8 mouse cellular contexts compared by ENCODE assay signal in genomic region chr2:167491757-167492708, GRCm38 (mm10). TPM values are rescaled to one million over a fixed set of nuclear protein-coding genes. Genes with fewer than 3 reads are reported as not detected.
DNase-seq lines count a peak whose midpoint lies in the region; ATAC-seq and TF ChIP-seq lines count a peak whose summit lies in the region.

Gene Rnf114, plus strand, starts transcription at chr2:167492645.

- no peaks in the 10 kb centered on the region for H3K27me3 ChIP-seq in heart, postnatal 0 days (ENCODE audit: control insufficient read depth, insufficient read depth, low read length)

- no peak for TF ChIP-seq CTCF in heart, postnatal 0 days (IDR thresholded peaks at IDR 0.05; ENCODE audit: low read depth)
- no peak for TF ChIP-seq CTCF in lung, adult 2 months (IDR thresholded peaks at IDR 0.05; ENCODE audit: insufficient read depth, low read length)
- no peak for TF ChIP-seq CTCF in olfactory bulb, adult 2 months (IDR thresholded peaks at IDR 0.05; ENCODE audit: insufficient read depth, low read depth, low read length)

- no peak for TF ChIP-seq EP300 in heart, postnatal 0 days (IDR thresholded peaks at IDR 0.05; ENCODE audit: low read depth)

- no peak for DNase-seq in cerebellum, adult 18-20 months
- peak; percentile 71 for DNase-seq in adrenal gland, adult 2 months
- no peak for DNase-seq in heart, postnatal 0 days (ENCODE audit: low spot score)
- peak; percentile 45 to 67 for DNase-seq in kidney, postnatal 4 days
- no peak for DNase-seq in lung, adult 2 months

- no peak for TF ChIP-seq POLR2A in lung, adult 2 months (IDR thresholded peaks at IDR 0.05; ENCODE audit: borderline replicate concordance, extremely low read depth, low read depth, low read length)
- no peak for TF ChIP-seq POLR2A in olfactory bulb, adult 2 months (IDR thresholded peaks at IDR 0.05; ENCODE audit: insufficient read depth, low read depth, low read length)

- 2% methylated on average over 46 of the region's 52 CpGs for WGBS in heart, postnatal 0 days
- 2% methylated on average over 52 of the region's 52 CpGs for WGBS in lung, adult 2 months
- WGBS in olfactory bulb, adult 2 months: 1% methylated on average over 52 of the region's 52 CpGs

- no peaks in the 10 kb centered on the region for H3K36me3 ChIP-seq in heart, postnatal 0 days (replicated peaks; ENCODE audit: control insufficient read depth, insufficient read depth, low read length)

- peak within 1 kb of the TSS; percentile 94 for H3K4me2 ChIP-seq in heart, postnatal 0 days (ENCODE audit: low read depth, low read length)

- peak within 1 kb of the TSS; percentile 99 for H3K9ac ChIP-seq in heart, postnatal 0 days (replicated peaks; ENCODE audit: low read depth, low read length)

- no peaks in the 10 kb centered on the region for H3K9me3 ChIP-seq in heart, postnatal 0 days (replicated peaks; ENCODE audit: control insufficient read depth, low read length)

- peak within 1 kb of the TSS; percentile 98 for H3K27ac ChIP-seq in heart, postnatal 0 days (ENCODE audit: low read depth)
- H3K27ac ChIP-seq in olfactory bulb, adult 2 months (ENCODE audit: insufficient read depth, low read depth, low read length): peak within 1 kb of the TSS; percentile 97

- H3K4me1 ChIP-seq in heart, postnatal 0 days (ENCODE audit: control insufficient read depth, insufficient read depth): peaks cover 15% of the 10 kb centered on the region
- 0 out of 2 replicates have a peak, but pooled peaks cover 2% of the 10 kb centered on the region for H3K4me1 ChIP-seq in lung, adult 2 months (ENCODE audit: control insufficient read depth, insufficient read depth, low read length)
- H3K4me1 ChIP-seq in olfactory bulb, adult 2 months (ENCODE audit: control insufficient read depth, insufficient read depth, low read length): peaks cover 25% of the 10 kb centered on the region

- peak; percentile 38; the same call in 1 of the 2 replicates for ATAC-seq in cerebellum, adult (ENCODE audit: insufficient number of reproducible peaks, low FRiP score, low TSS enrichment)
- peak; percentile 70 for ATAC-seq in erythroid progenitor cell, adult 5-6 weeks (replicated peaks; ENCODE audit: low FRiP score, poor library complexity, severe bottlenecking)
- peak; percentile 34 for ATAC-seq in heart, postnatal 0 days (ENCODE audit: insufficient read depth, low read depth)

- H3K4me3 ChIP-seq in heart, postnatal 0 days (ENCODE audit: low read depth, low read length): peak within 1 kb of the TSS; percentile 100
- peak within 1 kb of the TSS; percentile 95 for H3K4me3 ChIP-seq in lung, adult 2 months (replicated peaks; ENCODE audit: extremely low read depth, low read depth, low read length)
- H3K4me3 ChIP-seq in olfactory bulb, adult 2 months (ENCODE audit: insufficient read depth, low read depth, low read length): peak within 1 kb of the TSS; percentile 67

RNA-seq across cellular contexts. Expression of gene Rnf114, which starts in this region (rescaled TPM):
- 10 to 100 TPM; 75.2 to 78.4 TPM for total RNA-seq in adrenal gland, adult 2 months (2021)
- 64.2 and 70.8 TPM in 2 replicates for polyA plus RNA-seq in adrenal gland, adult 2 months (2012; rRNA removed)
- total RNA-seq in erythroid progenitor cell, adult 5-6 weeks (2015; ENCODE audit: low replicate concordance): 24.1 and 33.5 TPM in 2 replicates
- 10.2 and 17.8 TPM in 2 replicates for total RNA-seq in erythroid progenitor cell, adult 5-6 weeks (2017; ENCODE audit: low replicate concordance)
- total RNA-seq in heart, postnatal 0 days (2014; rRNA removed; ENCODE audit: low replicate concordance): 90.0 and 102 TPM in 2 replicates
- polyA plus RNA-seq in heart, postnatal 0 days (2015; fragmentation: Nextera tagmentation; extraction: Ambion mirVana): 63.6 and 73.9 TPM in 2 replicates
- 87.2 and 122 TPM in 2 replicates for polyA plus RNA-seq in lung, adult 2 months (2012; rRNA removed)
- polyA plus RNA-seq in olfactory bulb, adult 2 months (2012; ENCODE audit: insufficient read depth, insufficient read length, low replicate concordance, missing spikeins): not detected in 2 replicates

Comparison
In these comparisons a context has a peak if more than half of its experiments do, and no peak if none do; other contexts are left out.
1. DNase-seq: peak in adrenal gland, adult 2 months (single experiment) and kidney, postnatal 4 days (2 of 2); none in cerebellum, adult 18-20 months (0 of 2), heart, postnatal 0 days (single experiment) and lung, adult 2 months (single experiment).
2. Peak in every context shown above with its lines, with median percentiles within 50 percentile points of each other: ATAC-seq and H3K4me3 ChIP-seq.